Mouse (Mus musculus): Measurements from ENCODE around the gene C1qtnf2. TPM values are rescaled to one million over a fixed set of nuclear protein-coding genes. Genes with fewer than 3 reads are reported as not detected.

C1qtnf2 gene
- polyA plus RNA-seq, 1 experiment from 2014 or later, result 0.45 TPM

- Histone ChIP-seq H3K4me3 (no peak overlapping the region), H3K27me3 (ENCODE audit: low read depth, poor library complexity, severe bottlenecking) (no peaks in the 10 kb centered on the region), H3K9me3 (replicated peaks) (no peaks in the 10 kb centered on the region), H3K27ac (no peak overlapping the region), H3K36me3 (no peaks in the 10 kb centered on the region), H3K4me1 (peaks cover 3% of the 10 kb centered on the region; the same call in 1 of the 2 replicates)
- 36% methylated on average over 7 of the region's 7 CpGs for WGBS
- peak; percentile 82 for DNase-seq (ENCODE audit: low spot score)
These were observed 18.6 kb downstream of the C1qtnf2 start for GRCm38 (mm10) chr11:43492663-43493062.

DNA sequence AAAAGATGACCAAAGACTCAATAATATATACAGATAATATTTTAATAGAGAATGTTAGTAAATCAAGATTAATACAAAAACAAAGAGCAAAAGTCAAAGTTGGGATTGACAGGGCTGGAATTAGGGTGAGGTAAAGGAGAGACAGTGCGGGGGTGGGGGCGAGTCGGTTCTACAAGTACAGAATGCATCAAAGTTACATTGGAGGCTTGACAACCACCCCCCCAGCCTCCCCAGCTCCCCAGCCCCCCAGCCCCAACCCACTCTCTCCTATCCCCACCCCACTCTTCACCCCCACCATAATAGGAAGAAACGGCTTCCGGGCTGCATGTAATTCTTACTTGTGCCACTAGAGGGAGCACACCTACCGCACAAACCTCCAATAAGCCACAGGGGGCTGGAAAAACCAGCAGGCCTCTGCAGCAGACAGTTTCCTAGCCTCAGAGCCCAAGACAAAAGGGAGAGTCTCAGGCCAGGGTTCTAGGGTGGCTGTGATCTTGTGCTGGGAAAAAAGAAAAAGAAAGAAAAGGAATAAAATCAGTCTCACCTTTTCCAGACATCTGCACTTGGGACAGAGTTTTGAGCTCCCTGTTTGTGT lies 19.8 kb downstream of the C1qtnf2 start:
- Histone ChIP-seq H3K27ac (peak overlapping the region; percentile 68), H3K36me3 (no peaks in the 10 kb centered on the region), H3K4me3 (no peak overlapping the region), H3K27me3 (ENCODE audit: low read depth, poor library complexity, severe bottlenecking) (no peaks in the 10 kb centered on the region), H3K9me3 (replicated peaks) (no peaks in the 10 kb centered on the region), H3K4me1 (peaks cover 3% of the 10 kb centered on the region; the same call in 1 of the 2 replicates)
- DNase-seq (ENCODE audit: low spot score), result peak; percentile 85
- whole genome bisulfite sequencing, result 21% methylated on average over 6 of the region's 6 CpGs

- 48% methylated on average over 8 of the region's 8 CpGs for WGBS
- Histone ChIP-seq H3K4me3 (no peak overlapping the region), H3K27me3 (ENCODE audit: low read depth, poor library complexity, severe bottlenecking) (no peaks in the 10 kb centered on the region), H3K9me3 (replicated peaks) (no peaks in the 10 kb centered on the region), H3K27ac (no peak overlapping the region), H3K36me3 (no peaks in the 10 kb centered on the region), H3K4me1 (peaks cover 3% of the 10 kb centered on the region; the same call in 1 of the 2 replicates)
- no peak for DNase-seq (ENCODE audit: low spot score)
These were observed 21.0 kb downstream of the C1qtnf2 start for GRCm38 (mm10) chr11:43495037-43495436.

- no peaks in the 10 kb centered on the region for H3K9me3 ChIP-seq (replicated peaks)
- H3K4me3 ChIP-seq, result no peak overlapping the region
- no peak overlapping the region for H3K27ac ChIP-seq
- peaks cover 3% of the 10 kb centered on the region; the same call in 1 of the 2 replicates for H3K4me1 ChIP-seq
- no peaks in the 10 kb centered on the region for H3K27me3 ChIP-seq (ENCODE audit: low read depth, poor library complexity, severe bottlenecking)
- no peak for DNase-seq (ENCODE audit: low spot score)
- no peaks in the 10 kb centered on the region for H3K36me3 ChIP-seq
- WGBS, result 69% methylated on average over 3 of the region's 3 CpGs
These were observed 21.5 kb downstream of the C1qtnf2 start for GRCm38 (mm10) chr11:43495532-43495931.

GRCm38 (mm10) chr11:43501256-43501655 lies 27.2 kb downstream of the C1qtnf2 start:
- WGBS, result 86% methylated on average over 6 of the region's 6 CpGs
- H3K4me3 ChIP-seq, result no peak overlapping the region
- no peaks in the 10 kb centered on the region for H3K36me3 ChIP-seq
- no peaks in the 10 kb centered on the region for H3K9me3 ChIP-seq (replicated peaks)
- no peaks in the 10 kb centered on the region for H3K27me3 ChIP-seq (ENCODE audit: low read depth, poor library complexity, severe bottlenecking)
- no peaks in the 10 kb centered on the region for H3K4me1 ChIP-seq
- DNase-seq (ENCODE audit: low spot score), result no peak
- no peak overlapping the region for H3K27ac ChIP-seq

DNA sequence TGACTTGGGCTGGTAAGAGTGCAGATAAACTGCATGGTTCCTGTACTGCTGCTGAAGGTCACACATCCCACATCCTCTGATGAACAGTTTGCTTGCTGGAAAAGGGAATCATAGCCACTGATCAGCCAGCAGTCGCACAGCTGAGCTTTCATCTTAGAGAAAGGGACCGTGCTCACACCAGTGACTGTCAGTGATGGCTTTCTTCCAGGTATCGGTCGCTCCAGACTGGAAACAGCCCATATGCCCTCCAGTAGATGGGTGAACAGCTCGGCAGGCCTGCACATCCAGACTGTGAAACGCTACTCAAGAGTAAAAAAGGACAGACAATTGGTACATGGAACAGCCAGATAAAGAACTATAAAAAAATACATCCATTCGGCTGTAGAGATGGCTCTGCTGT lies 31.1 kb downstream of the C1qtnf2 start:
- Histone ChIP-seq H3K27ac (no peak overlapping the region), H3K4me3 (no peak overlapping the region), H3K27me3 (ENCODE audit: low read depth, poor library complexity, severe bottlenecking) (no peaks in the 10 kb centered on the region), H3K9me3 (replicated peaks) (no peaks in the 10 kb centered on the region), H3K4me1 (no peaks in the 10 kb centered on the region), H3K36me3 (no peaks in the 10 kb centered on the region)
- 92% methylated on average over 7 of the region's 7 CpGs for WGBS
- no peak for DNase-seq (ENCODE audit: low spot score)

DNA sequence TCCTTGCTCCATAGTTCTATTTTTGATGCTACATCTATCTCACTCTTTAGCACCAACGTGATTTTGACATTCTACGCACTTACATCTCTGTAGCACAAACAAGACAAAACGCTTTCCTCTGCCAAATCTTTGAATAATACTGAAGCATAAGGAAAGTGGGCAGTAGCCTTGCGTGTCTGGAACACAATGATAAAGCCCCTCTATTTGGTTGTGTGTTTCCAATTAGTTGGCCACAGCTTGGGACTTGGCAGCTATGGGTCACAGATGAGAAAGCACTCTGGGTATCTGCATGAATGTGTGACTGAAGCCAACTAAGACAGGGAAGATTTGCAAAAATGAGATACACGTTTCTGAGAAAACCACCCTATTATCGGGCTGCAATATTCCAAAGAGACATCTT lies 33.9 kb downstream of the C1qtnf2 start:
- no peak overlapping the region for H3K27ac ChIP-seq
- no peaks in the 10 kb centered on the region for H3K27me3 ChIP-seq (ENCODE audit: low read depth, poor library complexity, severe bottlenecking)
- H3K9me3 ChIP-seq (replicated peaks), result no peaks in the 10 kb centered on the region
- WGBS, result 86% methylated on average over 6 of the region's 6 CpGs
- H3K36me3 ChIP-seq, result no peaks in the 10 kb centered on the region
- no peaks in the 10 kb centered on the region for H3K4me1 ChIP-seq
- H3K4me3 ChIP-seq, result no peak overlapping the region
- no peak for DNase-seq (ENCODE audit: low spot score)

GRCm38 (mm10) chr11:43509878-43510277 lies 35.8 kb downstream of the C1qtnf2 start:
- Histone ChIP-seq H3K9me3 (replicated peaks) (no peaks in the 10 kb centered on the region), H3K4me1 (no peaks in the 10 kb centered on the region), H3K27me3 (ENCODE audit: low read depth, poor library complexity, severe bottlenecking) (no peaks in the 10 kb centered on the region), H3K4me3 (no peak overlapping the region), H3K36me3 (no peaks in the 10 kb centered on the region), H3K27ac (no peak overlapping the region)
- 92% methylated on average over 5 of the region's 5 CpGs for WGBS
- no peak for DNase-seq (ENCODE audit: low spot score)

DNA sequence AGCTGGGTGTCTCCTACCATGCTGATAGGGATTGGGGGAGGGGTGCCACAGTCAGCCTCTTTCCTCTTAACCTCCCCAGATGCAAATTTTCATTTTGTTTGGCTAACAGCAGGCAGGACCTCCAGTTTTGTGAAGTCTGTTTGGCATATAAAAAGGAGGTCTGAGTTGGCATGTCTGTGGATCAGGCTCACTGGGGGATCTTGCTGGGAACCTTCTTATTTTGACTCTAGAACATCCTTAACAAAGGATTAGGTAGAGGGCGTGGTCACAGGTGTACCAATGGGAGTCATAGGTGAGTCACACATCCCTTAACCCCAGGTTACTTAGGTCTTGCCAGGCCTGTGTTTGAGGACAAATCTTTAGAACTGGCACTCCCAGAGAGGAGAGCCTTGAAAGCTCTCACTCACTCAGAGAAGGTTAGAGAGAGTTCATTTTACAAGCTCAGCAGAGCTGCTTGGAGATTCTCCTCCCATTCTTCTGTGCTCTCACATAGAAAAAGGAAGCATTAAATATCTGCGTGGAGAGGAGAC lies 38.6 kb downstream of the C1qtnf2 start:
- peaks cover 8% of the 10 kb centered on the region for H3K4me1 ChIP-seq
- WGBS, result 73% methylated on average over 2 of the region's 2 CpGs
- no peaks in the 10 kb centered on the region for H3K36me3 ChIP-seq
- H3K9me3 ChIP-seq (replicated peaks), result no peaks in the 10 kb centered on the region
- no peak for DNase-seq (ENCODE audit: low spot score)
- no peak overlapping the region for H3K27ac ChIP-seq
- no peak overlapping the region for H3K4me3 ChIP-seq
- H3K27me3 ChIP-seq (ENCODE audit: low read depth, poor library complexity, severe bottlenecking), result no peaks in the 10 kb centered on the region

GRCm38 (mm10) chr11:43516344-43517021 lies 42.4 kb downstream of the C1qtnf2 start:
- Histone ChIP-seq H3K4me3 (no peak overlapping the region), H3K9me3 (replicated peaks) (no peaks in the 10 kb centered on the region), H3K27me3 (ENCODE audit: low read depth, poor library complexity, severe bottlenecking) (no peaks in the 10 kb centered on the region), H3K4me1 (peaks cover 16% of the 10 kb centered on the region), H3K36me3 (no peaks in the 10 kb centered on the region), H3K27ac (peak overlapping the region; percentile 10; the same call in 1 of the 2 replicates)
- peak; percentile 71 for DNase-seq (ENCODE audit: low spot score)
- 36% methylated on average over 8 of the region's 8 CpGs for WGBS

GRCm38 (mm10) chr11:43517641-43518040 lies 43.6 kb downstream of the C1qtnf2 start:
- 88% methylated on average over 11 of the region's 11 CpGs for WGBS
- H3K27me3 ChIP-seq (ENCODE audit: low read depth, poor library complexity, severe bottlenecking), result no peaks in the 10 kb centered on the region
- H3K4me1 ChIP-seq, result peaks cover 16% of the 10 kb centered on the region
- no peaks in the 10 kb centered on the region for H3K9me3 ChIP-seq (replicated peaks)
- no peaks in the 10 kb centered on the region for H3K36me3 ChIP-seq
- H3K4me3 ChIP-seq, result no peak overlapping the region
- H3K27ac ChIP-seq, result no peak overlapping the region
- DNase-seq (ENCODE audit: low spot score), result no peak

- H3K36me3 ChIP-seq, result no peaks in the 10 kb centered on the region
- no peak for DNase-seq (ENCODE audit: low spot score)
- H3K9me3 ChIP-seq (replicated peaks), result no peaks in the 10 kb centered on the region
- no peaks in the 10 kb centered on the region for H3K27me3 ChIP-seq (ENCODE audit: low read depth, poor library complexity, severe bottlenecking)
- H3K4me3 ChIP-seq, result no peak overlapping the region
- peaks cover 16% of the 10 kb centered on the region for H3K4me1 ChIP-seq
- H3K27ac ChIP-seq, result no peak overlapping the region
These were observed 44.0 kb downstream of the C1qtnf2 start for GRCm38 (mm10) chr11:43518086-43518485.

DNA sequence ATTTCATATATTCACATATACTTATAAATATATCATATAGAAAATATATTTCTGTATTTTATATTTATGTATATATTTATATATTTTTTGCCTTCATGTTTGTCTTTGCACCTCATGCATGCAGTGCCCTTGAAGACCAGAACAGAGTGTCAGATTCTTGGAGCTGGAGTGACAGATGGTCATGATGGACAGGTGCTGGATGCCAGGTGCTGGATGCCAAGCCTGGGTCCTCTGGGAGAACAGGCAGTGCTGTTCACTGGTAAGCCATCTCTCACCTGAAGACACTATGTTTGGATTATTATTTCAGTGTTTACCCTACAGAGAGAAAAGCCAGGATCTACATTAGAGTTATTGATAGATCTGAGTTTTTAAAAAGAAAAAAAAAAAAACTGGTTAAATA lies 44.7 kb downstream of the C1qtnf2 start:
- Histone ChIP-seq H3K4me3 (no peak overlapping the region), H3K27ac (no peak overlapping the region)

More for the DNA sequence above, 44.7 kb downstream of the C1qtnf2 start:
- Histone ChIP-seq H3K4me1 (peaks cover 16% of the 10 kb centered on the region), H3K36me3 (no peaks in the 10 kb centered on the region), H3K9me3 (replicated peaks) (no peaks in the 10 kb centered on the region), H3K27me3 (ENCODE audit: low read depth, poor library complexity, severe bottlenecking) (no peaks in the 10 kb centered on the region)
- DNase-seq (ENCODE audit: low spot score), result no peak

Measured in limb, embryonic 10.5 days (tissue).